Mouse (Mus musculus) bone marrow macrophage, adult 2 months (primary cell): Measurements from ENCODE around the gene Tex14.

Experiments used
- CTCF ChIP-seq: IDR thresholded peaks from 2 replicates; pipeline ENCODE4 v1.5.1; 2012; ENCODE audit warnings: low read depth, mild to moderate bottlenecking, low read length, moderate library complexity
- POLR2A ChIP-seq: IDR thresholded peaks from 2 replicates; pipeline ENCODE4 v1.6.1; 2012; ENCODE audit warnings: mild to moderate bottlenecking, low read depth, low read length, borderline replicate concordance

DNA sequence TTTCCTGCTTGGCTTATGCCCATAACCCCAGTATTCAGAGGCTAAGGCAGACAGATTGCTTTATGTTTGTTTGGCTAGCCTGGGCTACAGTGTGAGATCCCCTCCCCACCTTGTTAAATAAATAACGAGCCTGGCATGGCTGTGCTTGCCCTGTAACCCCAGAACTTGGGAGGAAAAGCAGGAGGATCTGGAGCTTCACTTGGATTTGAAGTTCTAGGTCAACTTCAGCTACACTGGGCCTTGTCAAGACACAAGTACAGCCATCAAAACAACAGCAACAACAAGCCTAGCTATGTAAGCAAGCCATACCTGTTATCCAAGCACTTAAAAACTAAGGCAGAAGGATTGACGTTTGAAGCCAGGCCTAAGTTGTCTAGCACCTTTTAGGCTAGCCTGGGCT is 25.5 kb downstream of the Tex14 start:
- TF ChIP-seq POLR2A (no peak), CTCF (no peak)
